Mouse (Mus musculus) MEL (cell line): Measurements from ENCODE around the gene Ube2z. TPM values are rescaled to one million over a fixed set of nuclear protein-coding genes. Genes with fewer than 3 reads are reported as not detected.

Source experiments
- DNase-seq: peaks from one replicate; pipeline ENCODE4 v3.0.0; 2011; ENCODE audit warnings: low read depth, low spot score
- H3K27ac ChIP-seq: 2 replicates; pipeline ENCODE4 v1.5.1; 2012; ENCODE audit warnings: low read depth, mild to moderate bottlenecking, control low read depth, low read length, moderate library complexity; ENCODE audit not compliant: control insufficient read depth
- H3K27me3 ChIP-seq, 2 experiments: fragments of 150-350 bp in 1 of 2; sonication (generic) in 1 of 2; 2 replicates each; pipeline ENCODE4 v1.6.1; 2012; ENCODE audit warnings: low read length in 2 of 2, mild to moderate bottlenecking in 2 of 2, improper control_type of control experiment in 1 of 2, moderate library complexity in 1 of 2; ENCODE audit not compliant: insufficient read depth in 2 of 2, control insufficient read depth in 1 of 2
- H3K36me3 ChIP-seq, 2 experiments: 2 replicates each; pipeline ENCODE4 v1.6.1; 2012 to 2014; ENCODE audit warnings: low read length in 2 of 2, improper control_type of control experiment in 1 of 2, inconsistent platforms in 1 of 2, mild to moderate bottlenecking in 1 of 2; ENCODE audit not compliant: insufficient read depth in 2 of 2, control insufficient read depth in 1 of 2
- H3K4me1 ChIP-seq, 2 experiments: fragments of 150-350 bp in 1 of 2; sonication (generic) in 1 of 2; 2 replicates each; pipeline ENCODE4 v1.6.1; 2012; ENCODE audit warnings: low read length in 2 of 2, improper control_type of control experiment in 1 of 2, mild to moderate bottlenecking in 1 of 2; ENCODE audit not compliant: insufficient read depth in 2 of 2, control insufficient read depth in 1 of 2
- H3K4me3 ChIP-seq, 2 experiments: fragments of 150-350 bp in 1 of 2; sonication (generic) in 1 of 2; 2 replicates each; pipeline ENCODE4 v1.5.1; 2012; ENCODE audit warnings: low read depth in 2 of 2, low read length in 2 of 2, mild to moderate bottlenecking in 2 of 2, moderate library complexity in 2 of 2, control low read depth in 1 of 2, improper control_type of control experiment in 1 of 2; ENCODE audit not compliant: control insufficient read depth in 1 of 2, insufficient read depth in 1 of 2
- H3K79me2 ChIP-seq: 2 replicates; pipeline ENCODE4 v1.6.1; 2012; ENCODE audit warnings: mild to moderate bottlenecking, low read length, moderate library complexity; ENCODE audit not compliant: control insufficient read depth, poor library complexity, insufficient read depth
- H3K9ac ChIP-seq: 2 replicates; pipeline ENCODE4 v1.6.1; 2012; ENCODE audit warnings: low read depth, mild to moderate bottlenecking, control low read depth, low read length, moderate library complexity; ENCODE audit not compliant: control insufficient read depth, poor library complexity, severe bottlenecking
- H3K9me3 ChIP-seq: fragments of 150-350 bp; sonication (generic); replicated peaks from 2 replicates; pipeline ENCODE4 v1.6.1; 2012; ENCODE audit warnings: mild to moderate bottlenecking, low read length, improper control_type of control experiment, moderate library complexity; ENCODE audit not compliant: insufficient read depth
- EP300 ChIP-seq, 2 experiments: IDR thresholded peaks; 2 replicates each; pipeline ENCODE4 v1.6.1; 2011; ENCODE audit warnings: improper control_type of control experiment in 2 of 2, low read length in 2 of 2, low read depth in 1 of 2, mild to moderate bottlenecking in 1 of 2
- GATA1 ChIP-seq: IDR thresholded peaks from 2 replicates; pipeline ENCODE4 v1.6.1; 2011; ENCODE audit warnings: low read depth, low read length, improper control_type of control experiment
- KAT2A ChIP-seq: conservative IDR thresholded peaks from 2 replicates; pipeline ENCODE4 v1.6.1; 2012; ENCODE audit warnings: low read depth, low read length, improper control_type of control experiment, inconsistent platforms
- MYB ChIP-seq: IDR thresholded peaks from 2 replicates; pipeline ENCODE4 v1.6.1; 2011; ENCODE audit warnings: mild to moderate bottlenecking, low read depth, low read length, improper control_type of control experiment
- NELFE ChIP-seq: IDR thresholded peaks from 2 replicates; pipeline ENCODE4 v1.6.1; 2011; ENCODE audit warnings: low read depth, low read length, improper control_type of control experiment
- NRF1 ChIP-seq: IDR thresholded peaks from 2 replicates; pipeline ENCODE4 v1.6.1; 2014; ENCODE audit warnings: low read depth, mild to moderate bottlenecking, inconsistent platforms, low read length, improper control_type of control experiment, moderate library complexity; ENCODE audit not compliant: poor library complexity, insufficient read depth, severe bottlenecking
- POLR2AphosphoS2 ChIP-seq: IDR thresholded peaks from 2 replicates; pipeline ENCODE4 v1.6.1; 2011; ENCODE audit warnings: low read length, improper control_type of control experiment
- POLR2AphosphoS5 ChIP-seq: IDR thresholded peaks from 2 replicates; pipeline ENCODE4 v1.6.1; 2012; ENCODE audit warnings: low read depth, borderline replicate concordance, mild to moderate bottlenecking, inconsistent platforms, low read length, moderate library complexity, mixed read lengths
- RAD21 ChIP-seq: IDR thresholded peaks from 2 replicates; pipeline ENCODE4 v1.6.1; 2011; ENCODE audit warnings: mild to moderate bottlenecking, low read depth, low read length, improper control_type of control experiment
- TAL1 ChIP-seq: IDR thresholded peaks from 2 replicates; pipeline ENCODE4 v1.6.1; 2012; ENCODE audit warnings: mild to moderate bottlenecking, inconsistent platforms, low read length, moderate library complexity, mixed read lengths
- TBP ChIP-seq: IDR thresholded peaks from 2 replicates; pipeline ENCODE4 v1.8.0; 2011; ENCODE audit warnings: low read depth, low read length, improper control_type of control experiment
- TCF12 ChIP-seq: IDR thresholded peaks from 2 replicates; pipeline ENCODE4 v1.6.1; 2014; ENCODE audit warnings: low read depth, mild to moderate bottlenecking, inconsistent platforms, low read length, improper control_type of control experiment, moderate library complexity
- ZMIZ1 ChIP-seq: IDR thresholded peaks from 2 replicates; pipeline ENCODE4 v1.6.1; 2012; ENCODE audit warnings: low read depth, mild to moderate bottlenecking, inconsistent platforms, low read length, improper control_type of control experiment, moderate library complexity
- polyA plus RNA-seq, 2 experiments: library from polyadenylated mRNA; stranded (reverse) in 1 of 2; unstranded in 1 of 2; fragments of >175 nt in 1 of 2; fragments of >200 nt in 1 of 2; gene quantifications; 2 replicates each; pipeline versions ENCODE4 v1.2.1 to v1.2.4; 2012; ENCODE audit warnings: low replicate concordance in 2 of 2, low read depth in 1 of 2; ENCODE audit not compliant: insufficient read length in 2 of 2, insufficient read depth in 1 of 2, missing spikeins in 1 of 2
- total RNA-seq: library from RNA; depleted of rRNA; stranded (reverse); fragments of 300-350 nt; gene quantifications from 2 replicates; pipeline ENCODE4 v1.2.3, GENCODE M21; 2012

Ube2z gene
- total and polyA plus RNA-seq, 3 experiments: 56.8 to 58.5 TPM; not detected in 1

GRCm38 (mm10) chr11:96046028-96046427, 19.2 kb downstream of the Ube2z start:
- Histone ChIP-seq H3K36me3 (peaks cover 18 to 30% of the 10 kb centered on the region in 2 experiments), H3K27me3 (no peaks in the 10 kb centered on the region), H3K4me3 (no peak overlapping the region), H3K9me3 (no peaks in the 10 kb centered on the region), H3K9ac (no peak overlapping the region), H3K27ac (no peak overlapping the region), H3K4me1 (peaks cover 5 to 9% of the 10 kb centered on the region in 2 experiments; a peak in 3 of 4 replicates), H3K79me2 (no peaks in the 10 kb centered on the region)
- peak; percentile 52 for DNase-seq
- no peak for TF ChIP-seq NRF1
- TF ChIP-seq NELFE: no peak
- no peak for TF ChIP-seq MYB
- TF ChIP-seq TBP: 0 out of 2 replicates have a peak, but pooled peaks have one; percentile 13

GRCm38 (mm10) chr11:96044803-96045567, 20.2 kb downstream of the Ube2z start:
- Histone ChIP-seq H3K9ac (no peak overlapping the region), H3K4me1 (peaks cover 5 to 9% of the 10 kb centered on the region in 2 experiments; a peak in 3 of 4 replicates), H3K9me3 (no peaks in the 10 kb centered on the region), H3K79me2 (no peaks in the 10 kb centered on the region), H3K4me3 (no peak overlapping the region), H3K36me3 (peaks cover 18 to 19% of the 10 kb centered on the region in 2 experiments), H3K27me3 (no peaks in the 10 kb centered on the region), H3K27ac (no peak overlapping the region)
- TF ChIP-seq NRF1 (no peak), POLR2AphosphoS2 (peak; percentile 22), ZMIZ1 (0 out of 2 replicates have a peak, but pooled peaks have one; percentile 7), POLR2AphosphoS5 (0 out of 2 replicates have a peak, but pooled peaks have one; percentile 38)
- no peak for DNase-seq

- H3K9me3 ChIP-seq: no peaks in the 10 kb centered on the region
- H3K4me3 ChIP-seq: no peak overlapping the region
- H3K27me3 ChIP-seq: no peaks in the 10 kb centered on the region
- no peak overlapping the region for H3K9ac ChIP-seq
- DNase-seq: no peak
- peaks cover 6 to 26% of the 10 kb centered on the region in 2 experiments for H3K36me3 ChIP-seq
- TF ChIP-seq RAD21: no peak
- TF ChIP-seq GATA1: peak; percentile 54
- TF ChIP-seq TAL1: peak; percentile 44; the same call in 1 of the 2 replicates
- peak; percentile 18 to 51; a peak in 3 of 4 replicates for TF ChIP-seq EP300 (IDR thresholded peaks at IDR 0.05; ENCODE audit: low read depth in 1 of 2, low read length in 2 of 2)
- TF ChIP-seq MYB: no peak
- TF ChIP-seq TCF12: peak; percentile 65; the same call in 1 of the 2 replicates
- TF ChIP-seq KAT2A: no peak
- H3K79me2 ChIP-seq: peaks cover 16% of the 10 kb centered on the region
- H3K27ac ChIP-seq: no peak overlapping the region
- H3K4me1 ChIP-seq: peaks cover 9 to 29% of the 10 kb centered on the region in 2 experiments
Measured at GRCm38 (mm10) chr11:96038560-96038959, 26.6 kb downstream of the Ube2z start.
